Mouse (Mus musculus) liver, embryonic 18 days (tissue): ENCODE results near the gene Mia. TPM values are rescaled to one million over a fixed set of nuclear protein-coding genes. Genes with fewer than 3 reads are reported as not detected.

ENCODE experiments used
- polyA plus RNA-seq: library from polyadenylated mRNA; depleted of rRNA; stranded (reverse); fragments of >200 nt; gene quantifications from 2 replicates; pipeline ENCODE4 v1.2.3, GENCODE M21; 2012; rRNA removed

Gene Mia
- 0.45 and 1.1 TPM in 2 replicates for polyA plus RNA-seq

DNA sequence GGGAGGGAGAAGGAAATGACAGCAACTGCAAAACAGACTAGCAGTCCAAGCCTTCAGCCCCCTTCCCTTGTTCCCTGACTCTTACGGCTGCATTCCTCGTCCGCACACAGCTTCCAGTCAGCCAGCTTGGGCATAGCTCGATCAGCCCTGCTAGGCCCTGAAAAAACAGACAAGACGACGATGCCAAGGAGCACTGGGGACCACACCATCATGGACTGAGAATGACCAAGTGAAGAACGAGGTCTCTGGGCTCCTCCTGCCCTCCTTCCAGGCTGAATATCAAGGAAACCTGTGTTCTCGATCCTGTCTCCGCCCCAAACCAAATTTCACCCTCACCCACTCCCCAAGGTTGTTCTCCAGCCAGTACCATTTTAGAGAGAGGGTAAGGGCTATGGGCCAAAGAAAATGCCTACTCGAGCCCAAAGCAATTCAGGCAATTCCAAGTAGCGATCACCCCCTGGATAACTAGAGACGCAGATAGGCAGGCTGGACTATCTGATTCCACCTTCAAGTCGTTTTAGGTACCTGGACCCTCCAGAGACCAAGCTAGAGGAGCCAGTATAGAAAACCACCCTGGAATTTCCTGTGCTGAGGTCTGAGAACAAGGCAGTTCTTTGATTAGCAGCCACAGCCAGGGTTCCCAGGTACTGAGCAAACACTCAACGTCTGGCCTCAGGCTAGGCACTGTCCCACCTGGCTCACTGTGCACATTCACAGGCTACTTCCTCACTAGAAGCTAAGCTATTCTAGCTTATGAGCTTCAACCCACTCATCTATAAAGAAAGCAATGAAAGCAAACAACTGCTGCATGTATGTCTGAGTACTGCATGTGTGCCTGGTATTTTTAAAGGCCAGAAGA lies at the start of gene Mia, which contains the start of gene Gm21983:
Mia (minus strand) TSS at position 321 of the 859 bp plus-strand sequence.
Gm21983 (minus strand) TSS at position 250 of the 859 bp plus-strand sequence.

DNA sequence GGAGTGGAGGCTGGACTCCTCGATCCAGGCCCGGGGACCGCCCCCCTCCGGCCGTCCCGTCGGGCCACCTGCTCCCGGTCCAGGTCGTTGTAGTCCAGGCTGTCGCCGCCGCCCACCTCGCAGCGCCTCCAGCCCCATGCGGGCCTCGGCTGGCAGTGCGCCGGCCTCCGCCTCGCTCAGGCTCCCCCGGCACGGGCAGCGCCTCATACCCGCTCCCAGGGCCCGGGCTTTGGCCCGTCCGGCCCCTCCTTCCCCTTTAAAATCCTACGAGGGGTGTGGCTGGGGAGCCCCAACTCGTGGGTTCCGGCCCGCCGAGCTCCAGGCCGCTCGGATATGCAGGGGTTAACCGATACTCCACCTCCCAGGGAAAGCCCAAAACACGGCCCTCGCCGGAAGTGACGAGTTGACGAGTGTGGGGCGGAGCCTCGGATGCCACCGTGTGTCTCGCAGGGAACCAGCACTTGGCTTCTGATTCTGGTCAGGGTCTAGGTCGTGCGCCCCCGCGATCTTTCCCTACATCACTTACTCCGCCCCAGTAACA lies 47.4 kb upstream of the Mia start, which contains the start of gene Itpkc:
Itpkc (minus strand) TSS at position 381 of the 541 bp plus-strand sequence.

DNA sequence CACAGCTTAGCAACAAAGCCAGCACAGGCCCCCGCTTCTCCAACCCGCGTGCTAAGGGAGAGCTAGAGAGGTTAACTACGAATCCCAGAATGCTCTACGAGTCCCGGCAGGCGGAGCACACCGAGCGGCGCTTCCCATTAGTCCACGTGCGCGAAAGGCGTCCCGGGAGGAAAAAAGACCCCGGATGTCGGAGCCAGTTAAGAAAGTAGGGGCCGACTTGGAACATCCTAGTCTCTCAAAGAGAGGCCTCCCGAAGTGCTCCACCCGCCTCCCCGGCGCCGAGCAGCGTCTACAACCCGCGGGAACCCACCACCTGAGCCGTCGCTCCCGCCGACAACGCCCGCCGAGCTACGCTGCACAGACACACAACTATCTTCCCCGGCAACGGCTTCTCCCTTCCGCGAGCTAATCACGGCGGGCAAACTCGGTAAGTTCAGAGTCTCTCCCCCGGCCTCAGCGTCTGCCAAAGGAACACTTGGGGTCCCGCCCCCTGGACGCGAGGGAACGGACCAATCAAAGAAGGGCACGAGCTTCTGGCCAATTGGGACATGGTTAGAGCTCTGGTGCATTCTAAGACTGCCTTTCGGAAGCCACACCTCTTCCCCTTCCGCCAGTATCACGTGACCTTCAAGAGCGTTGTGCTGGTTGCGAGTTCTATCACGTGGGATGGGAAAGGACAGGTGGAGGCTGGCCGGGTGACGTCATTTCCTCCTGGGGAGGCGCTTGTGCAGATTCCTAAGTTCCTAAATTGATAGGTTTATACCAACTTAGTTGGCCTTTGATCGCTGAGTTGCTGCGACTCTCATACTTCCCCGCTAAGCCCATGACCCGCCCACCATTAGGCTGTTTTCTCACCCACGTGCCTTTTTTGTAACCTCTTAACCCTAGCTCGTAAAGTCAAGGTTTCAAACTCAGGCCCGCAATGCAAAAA lies 15.0 kb upstream of the Mia start, which contains the start of the genes BC024978 and Snrpa:
BC024978 (plus strand) TSS at position 101 of the 931 bp plus-strand sequence.
Snrpa (minus strand) TSS at position 591 of the 931 bp plus-strand sequence.

DNA sequence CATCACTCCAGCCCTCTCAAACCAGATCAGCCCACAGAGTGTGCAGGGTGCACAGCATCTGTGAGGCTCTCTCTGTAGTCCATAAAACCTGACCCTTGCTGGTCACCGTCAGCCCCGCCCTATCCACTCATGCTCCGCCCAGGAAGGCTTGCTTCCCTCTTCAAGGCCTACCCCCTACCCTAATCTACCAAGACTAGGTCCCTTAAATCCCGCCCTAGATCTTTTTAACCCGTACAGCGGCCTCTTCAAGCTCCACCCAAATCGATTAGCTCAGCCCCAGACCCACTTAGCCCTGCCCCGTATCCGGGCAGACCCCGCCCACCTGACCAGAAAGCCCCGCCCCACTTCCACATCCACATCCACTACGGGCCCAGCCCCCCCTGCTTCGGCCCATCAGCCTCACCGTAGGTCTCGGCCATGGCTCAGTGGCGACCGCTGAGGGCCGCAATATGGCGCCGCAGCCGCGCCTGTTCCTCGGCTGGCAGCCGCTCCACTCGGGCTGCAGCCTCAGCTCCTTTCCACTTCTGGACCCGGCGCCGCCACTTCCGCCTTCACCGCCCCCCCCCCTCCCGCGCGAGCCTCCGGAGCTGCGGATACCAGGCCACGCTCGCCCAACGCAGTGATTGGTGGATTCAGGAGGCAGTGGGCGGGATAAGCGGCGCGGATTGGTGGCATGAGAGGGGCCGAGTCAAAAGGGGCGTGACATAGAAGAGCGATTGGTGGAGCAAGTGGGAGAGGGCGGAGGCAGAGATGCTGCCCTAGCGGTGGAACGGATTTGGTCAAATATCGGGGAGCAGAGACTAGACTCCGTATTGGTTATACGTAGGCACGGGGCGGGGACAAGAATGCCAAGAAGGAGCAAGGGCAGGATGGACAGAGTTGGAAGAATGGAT lies 2.4 kb downstream of the Mia start, which contains the start of gene Rab4b:
Rab4b (minus strand) TSS at position 573 of the 893 bp plus-strand sequence.

DNA sequence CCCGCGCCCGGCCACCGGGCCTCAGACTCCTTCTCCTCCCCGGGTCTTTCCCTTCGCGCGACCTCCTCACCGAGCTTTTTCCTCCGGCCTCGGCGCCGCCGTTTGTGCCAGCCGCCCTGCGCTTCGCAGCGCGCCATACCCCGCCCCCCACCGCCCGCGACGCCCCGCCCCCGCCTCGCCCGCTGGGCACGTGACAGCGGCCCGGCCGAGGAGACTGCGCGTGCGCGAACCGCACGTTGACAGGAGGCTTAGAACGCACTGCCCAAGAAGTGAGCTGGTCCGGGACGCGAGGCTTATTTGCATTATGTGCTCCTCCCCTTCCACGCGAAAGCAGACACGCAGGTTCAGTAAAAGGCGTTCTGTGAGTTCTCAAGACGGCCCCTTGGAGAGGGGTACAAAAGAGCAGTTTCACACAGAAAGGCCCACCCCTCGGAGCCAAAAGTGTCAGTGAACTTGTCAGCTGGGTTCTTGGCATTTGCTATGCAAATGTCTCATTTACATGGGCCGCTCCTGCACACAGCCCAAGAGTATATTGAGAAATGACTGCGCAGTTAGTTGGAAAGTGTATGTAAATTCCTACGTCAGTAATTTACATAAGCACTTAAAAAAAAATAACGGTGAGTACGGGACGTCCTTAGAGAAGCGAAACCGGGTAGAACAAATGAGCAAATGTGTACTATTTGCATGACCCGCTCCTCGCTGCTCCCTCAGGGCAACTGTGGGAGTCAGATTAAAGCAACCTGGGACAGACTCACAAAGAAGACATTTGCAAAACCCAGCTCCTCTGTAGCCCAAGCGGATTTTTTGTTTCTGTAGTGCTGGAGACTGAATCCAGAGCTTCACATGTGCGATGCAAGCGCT lies 14.1 kb downstream of the Mia start, which contains the start of gene Egln2:
Egln2 (minus strand) TSS at position 189 of the 861 bp plus-strand sequence.

DNA sequence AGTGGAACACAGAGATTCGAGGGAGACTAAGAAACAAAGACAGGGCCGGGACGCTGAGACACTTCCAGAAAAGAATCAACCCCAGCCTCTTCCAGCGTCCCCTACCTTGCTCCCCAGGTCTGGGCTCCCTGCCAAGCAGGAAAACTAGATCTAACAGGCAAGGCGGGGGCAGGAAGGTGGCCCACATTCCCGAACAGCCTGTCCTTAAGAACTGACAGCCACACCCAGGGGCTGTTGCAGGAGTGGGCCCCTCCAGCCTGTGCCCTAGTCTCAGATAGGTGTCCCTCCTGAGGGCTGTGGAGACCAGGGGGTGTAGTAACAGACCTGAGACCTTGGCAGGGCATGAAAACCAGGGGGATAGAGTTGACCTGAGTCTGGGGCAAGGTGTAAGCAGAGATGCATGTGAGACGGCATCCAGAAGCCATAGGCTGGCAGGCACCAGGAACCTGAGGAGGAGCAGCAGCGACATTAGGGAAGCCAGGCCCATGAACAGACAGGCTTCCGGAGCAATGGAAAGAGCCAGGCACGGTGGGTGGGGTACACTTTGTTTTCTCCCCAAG lies 27.7 kb downstream of the Mia start, which contains the start of gene Cyp2t4:
Cyp2t4 (plus strand) TSS at position 510 of the 560 bp plus-strand sequence.

Other genes with a start within 250 kb of the Mia start
- 13.9 and 15.2 TPM in 2 replicates for gene Cyp2a22, start 241.8 kb downstream of the Mia start, polyA plus RNA-seq
- 63.9 and 66.1 TPM in 2 replicates for gene Cyp2a12, start 152.1 kb downstream of the Mia start, polyA plus RNA-seq
- gene Cyp2f2, start 61.2 kb downstream of the Mia start, polyA plus RNA-seq: 29.3 and 40.1 TPM in 2 replicates
- gene Cyp2t4, start 27.4 kb downstream of the Mia start, polyA plus RNA-seq: not detected in 2 replicates
- 30.1 and 33.4 TPM in 2 replicates for gene Egln2, start 14.4 kb downstream of the Mia start, polyA plus RNA-seq
- 19.7 and 20.3 TPM in 2 replicates for gene Rab4b, start 2.3 kb downstream of the Mia start, polyA plus RNA-seq
- gene Gm21983, start 71 bp downstream of the Mia start, polyA plus RNA-seq: 0.23 TPM in 1 of 2 replicates, not detected in the other
- gene BC024978, start 14.6 kb upstream of the Mia start, polyA plus RNA-seq: 2.8 and 3.4 TPM in 2 replicates
- 68.3 and 71.2 TPM in 2 replicates for gene Snrpa, start 15.1 kb upstream of the Mia start, polyA plus RNA-seq
- gene Itpkc, start 47.5 kb upstream of the Mia start, polyA plus RNA-seq: 2.2 TPM in 2 replicates
- gene Coq8b, start 51.9 kb upstream of the Mia start, polyA plus RNA-seq: 15.1 and 15.2 TPM in 2 replicates
- 2.5 TPM in 2 replicates for gene Numbl, start 77.3 kb upstream of the Mia start, polyA plus RNA-seq
- gene Ltbp4, start 156.5 kb upstream of the Mia start, polyA plus RNA-seq: 7.8 and 10.3 TPM in 2 replicates
- 13.2 and 13.6 TPM in 2 replicates for gene Shkbp1, start 174.9 kb upstream of the Mia start, polyA plus RNA-seq
- 0.29 TPM in 1 of 2 replicates, not detected in the other for gene Gm20479, start 176.3 kb upstream of the Mia start, polyA plus RNA-seq